Mouse (Mus musculus) heart, postnatal 0 days (tissue): ENCODE results near the gene Wnk1.

Experiments used
- CTCF ChIP-seq: IDR thresholded peaks from 2 replicates; pipeline ENCODE4 v1.5.1; 2016; ENCODE audit warnings: antibody characterized with exemption, control low read depth, low read depth
- EP300 ChIP-seq: IDR thresholded peaks from 2 replicates; pipeline ENCODE4 v1.6.1; 2016; ENCODE audit warnings: antibody characterized with exemption, low read depth

GRCm38 (mm10) chr6:120039256-120039563 is 738 bp upstream of the Wnk1 start:
- TF ChIP-seq CTCF (no peak), EP300 (no peak)
